Mouse (Mus musculus): Measurements from ENCODE around the gene Ddx5.
"Not testable (repeated sequence)": the region's sequence is repeated elsewhere in the genome, so short reads cannot be mapped to it uniquely, and the experiment has no call there.

The Ddx5 gene

DNA sequence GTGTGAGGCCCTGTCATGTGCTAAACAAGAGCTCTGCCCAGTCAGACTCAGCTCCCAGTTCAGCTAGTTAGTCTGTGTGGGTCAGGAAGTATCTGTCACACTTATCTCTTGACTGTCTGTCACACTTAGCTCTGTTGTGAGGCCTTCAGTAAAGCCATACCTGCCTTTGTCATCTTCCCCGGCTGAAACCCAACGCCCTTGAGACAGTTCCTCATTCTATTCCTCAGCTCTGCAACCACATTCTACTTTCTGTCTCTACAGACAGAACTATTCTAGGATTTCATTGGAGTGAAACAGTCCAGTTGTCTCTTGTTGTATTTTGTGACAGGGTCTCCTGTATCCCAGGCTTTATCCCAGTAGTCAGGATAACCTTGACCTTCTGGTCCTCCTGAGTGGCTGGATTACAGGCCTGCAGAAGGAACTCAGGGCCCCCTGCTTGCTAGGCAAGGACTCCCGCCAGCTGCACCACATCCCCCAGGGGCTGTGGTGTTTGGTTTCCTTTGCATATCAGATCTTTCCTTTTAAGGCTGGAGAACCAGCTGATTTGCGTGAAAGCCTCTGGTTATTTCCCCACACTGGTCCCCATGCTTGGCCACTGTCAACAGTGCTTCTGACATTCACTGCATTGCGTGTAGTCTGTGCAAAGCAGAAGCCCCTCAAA, 26.7 kb downstream of the Ddx5 start:
- DNase-seq (ENCODE audit: low read depth, low spot score): no peak

DNA sequence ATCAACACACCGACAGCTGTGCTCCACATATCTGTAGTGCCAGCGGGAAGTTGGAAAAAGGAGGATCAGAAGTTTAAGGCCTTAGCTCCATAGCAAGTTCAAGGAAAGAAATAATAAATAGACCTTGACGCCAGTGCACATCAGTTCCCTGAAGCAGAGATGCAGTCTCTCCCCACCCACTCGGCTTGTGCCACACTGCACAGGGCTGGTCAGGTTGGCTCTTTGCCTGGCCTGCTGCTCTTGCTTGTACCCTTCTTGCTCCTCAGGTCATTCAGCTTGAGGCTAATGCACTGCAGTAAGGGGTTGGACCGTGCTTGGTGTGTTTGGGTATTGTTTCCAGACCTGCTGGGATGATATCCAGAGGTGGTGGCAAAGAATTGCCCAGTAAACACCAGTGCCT, 28.5 kb downstream of the Ddx5 start:
- no peak for DNase-seq (ENCODE audit: low read depth, low spot score)

- no peak for DNase-seq (ENCODE audit: low read depth, low spot score)
These were observed 30.0 kb downstream of the Ddx5 start for GRCm38 (mm10) chr11:106759028-106759427.

GRCm38 (mm10) chr11:106755583-106755982, 33.4 kb downstream of the Ddx5 start:
- DNase-seq (ENCODE audit: low read depth, low spot score): no peak

GRCm38 (mm10) chr11:106753314-106753713, 35.7 kb downstream of the Ddx5 start:
- DNase-seq (ENCODE audit: low read depth, low spot score): no peak

- DNase-seq (ENCODE audit: low read depth, low spot score): no peak
These were observed 36.9 kb downstream of the Ddx5 start for GRCm38 (mm10) chr11:106752103-106752502.

GRCm38 (mm10) chr11:106751039-106752018, 37.7 kb downstream of the Ddx5 start, which contains the start of gene Milr1:
Milr1 (plus strand) TSS chr11:106751226.
- DNase-seq (ENCODE audit: low read depth, low spot score): no peak

DNA sequence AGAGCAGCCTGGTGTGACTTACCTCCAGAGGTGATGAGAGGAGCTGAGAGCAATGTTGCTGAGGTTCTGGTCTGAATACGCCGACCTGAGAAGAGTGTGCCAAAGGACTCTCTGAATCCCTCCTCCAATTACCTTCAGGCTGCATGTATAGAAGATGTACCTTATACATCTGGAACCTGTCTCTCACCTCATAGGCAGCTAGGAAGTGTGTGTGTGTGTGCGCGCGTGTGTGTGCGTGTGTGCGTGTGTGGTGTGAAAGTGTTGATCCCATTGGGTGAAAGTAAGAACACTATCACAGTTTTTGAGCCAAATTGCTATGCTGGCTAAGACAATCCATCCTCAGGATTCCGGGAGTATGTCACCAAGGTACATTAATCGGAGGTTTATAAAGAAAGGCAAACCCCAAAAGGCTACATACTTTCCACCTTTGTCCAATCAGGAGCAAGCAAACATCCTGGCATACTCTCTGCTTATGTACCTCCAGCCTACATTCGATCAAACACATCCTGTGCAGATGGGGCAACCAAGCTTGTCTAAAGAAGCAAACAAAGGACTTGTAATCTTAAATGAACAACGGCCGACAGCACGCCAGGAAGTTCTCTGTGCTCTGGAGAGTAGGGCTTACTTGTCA, 38.7 kb downstream of the Ddx5 start, which contains the start of gene Pecam1:
Gene Pecam1 (minus strand): TSS at position 508 of the 631 bp plus-strand sequence.
- DNase-seq (ENCODE audit: low read depth, low spot score): no peak

DNA sequence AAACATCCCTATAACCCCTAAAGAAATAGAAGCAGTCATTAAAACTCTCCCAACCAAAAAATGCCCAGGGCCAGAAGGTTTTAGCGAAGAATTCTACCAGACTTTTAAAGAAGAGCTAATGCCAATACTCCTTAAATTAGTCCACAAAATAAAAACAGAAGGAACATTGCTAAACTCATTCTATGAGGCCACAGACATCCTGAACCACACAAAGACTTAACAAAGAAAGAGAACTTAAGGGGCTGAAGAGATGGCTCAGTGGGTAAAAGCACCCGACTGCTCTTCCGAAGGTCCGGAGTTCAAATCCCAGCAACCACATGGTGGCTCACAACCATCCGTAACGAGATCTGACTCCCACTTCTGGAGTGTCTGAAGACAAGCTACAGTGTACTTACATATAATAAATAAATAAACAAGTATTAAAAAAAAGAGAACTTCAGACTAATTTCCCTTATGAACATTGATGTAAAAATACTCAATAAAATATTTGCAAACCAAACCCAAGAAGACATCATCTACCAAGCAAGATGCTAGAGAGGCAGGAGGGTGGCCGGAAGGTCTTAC, 39.3 kb downstream of the Ddx5 start:
- DNase-seq (ENCODE audit: low read depth, low spot score): not testable (repeated sequence)

DNA sequence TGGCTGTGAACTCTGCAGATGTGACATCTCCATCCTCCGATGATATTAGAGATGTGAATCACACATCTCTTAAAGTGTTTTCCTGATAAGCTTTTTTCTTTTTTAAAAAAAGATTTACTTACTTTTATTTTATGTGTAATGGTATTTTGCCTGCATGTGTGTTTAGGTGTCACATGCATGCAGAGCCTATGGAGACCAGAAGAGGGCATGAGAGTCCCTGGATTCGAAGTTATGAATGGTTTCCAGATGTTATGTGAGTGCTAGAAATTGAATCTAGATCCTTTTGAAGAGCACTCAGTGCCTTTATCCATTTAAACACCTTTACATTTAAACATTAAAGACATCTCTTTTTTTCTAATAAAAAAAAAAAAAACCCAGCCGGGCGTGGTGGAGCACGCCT, 44.0 kb downstream of the Ddx5 start:
- no peak for DNase-seq (ENCODE audit: low read depth, low spot score)

DNA sequence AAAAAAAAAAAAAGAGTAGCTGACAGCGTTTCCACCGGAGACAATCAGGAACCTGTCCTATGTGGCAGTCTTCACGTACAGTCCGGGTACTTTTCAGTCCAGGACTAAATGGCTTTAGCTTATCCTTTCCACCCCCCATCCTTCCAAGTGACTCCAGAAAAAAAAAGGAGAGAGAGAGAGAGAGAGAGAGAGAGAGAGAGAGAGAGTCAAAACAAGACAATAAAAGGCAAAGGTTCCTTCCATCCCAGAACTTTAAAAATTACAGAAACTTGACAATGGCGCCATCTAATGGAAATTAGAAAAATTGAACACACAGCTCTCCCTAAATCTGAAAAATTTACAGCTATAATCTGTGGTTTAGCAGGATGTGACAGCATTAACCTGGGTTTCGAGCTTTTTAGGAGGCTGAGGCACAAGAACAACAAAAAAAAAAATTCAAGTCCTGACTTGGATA, 46.6 kb downstream of the Ddx5 start:
- DNase-seq (ENCODE audit: low read depth, low spot score): peak; percentile 30

- DNase-seq (ENCODE audit: low read depth, low spot score): no peak
These were observed 47.2 kb downstream of the Ddx5 start for GRCm38 (mm10) chr11:106741826-106742225.

- no peak for DNase-seq (ENCODE audit: low read depth, low spot score)
These were observed 47.8 kb downstream of the Ddx5 start for GRCm38 (mm10) chr11:106741232-106741631.

DNA sequence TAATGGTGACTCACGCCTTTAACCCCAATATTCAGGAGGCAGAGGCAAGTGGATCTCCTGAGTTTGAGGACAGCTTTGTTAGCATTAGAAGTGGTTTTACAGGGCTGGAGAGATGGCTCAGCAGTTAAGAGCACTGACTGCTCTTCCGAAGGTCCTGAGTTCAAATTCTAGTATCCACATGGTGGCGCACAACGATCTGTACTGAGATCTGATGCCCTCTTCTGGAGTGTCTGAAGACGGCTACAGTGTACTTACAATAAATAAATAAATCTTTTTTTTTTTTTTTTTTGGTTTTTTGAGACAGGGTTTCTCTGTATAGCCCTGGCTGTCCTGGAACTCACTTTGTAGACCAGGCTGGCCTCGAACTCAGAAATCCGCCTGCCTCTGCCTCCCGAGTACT, 48.3 kb downstream of the Ddx5 start:
- DNase-seq (ENCODE audit: low read depth, low spot score): not testable (repeated sequence)

GRCm38 (mm10) chr11:106739116-106739515, 49.9 kb downstream of the Ddx5 start:
- no peak for DNase-seq (ENCODE audit: low read depth, low spot score)

DNA sequence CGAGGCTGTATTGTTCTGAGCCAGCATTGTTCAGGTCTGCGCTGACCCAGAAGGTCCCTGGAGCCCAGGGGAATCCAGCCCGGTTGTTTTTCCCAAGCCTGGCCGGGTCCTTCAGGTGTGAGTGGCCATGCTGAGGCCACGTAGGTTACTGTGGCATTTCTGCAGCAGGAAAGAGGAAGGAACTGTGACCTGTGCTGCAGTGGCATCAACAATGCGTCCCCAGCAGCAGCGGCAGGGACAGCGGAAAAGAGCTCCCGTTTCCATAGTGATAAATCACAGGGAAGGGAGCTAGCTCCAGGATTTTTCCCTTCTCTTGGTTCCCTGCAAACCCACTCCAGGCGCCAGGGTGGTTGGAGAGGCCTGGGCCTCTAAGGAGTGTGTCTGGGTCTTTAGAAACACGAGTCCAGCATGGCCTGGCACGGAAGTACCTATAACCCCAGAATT, 51.8 kb downstream of the Ddx5 start:
- no peak for DNase-seq (ENCODE audit: low read depth, low spot score)

DNA sequence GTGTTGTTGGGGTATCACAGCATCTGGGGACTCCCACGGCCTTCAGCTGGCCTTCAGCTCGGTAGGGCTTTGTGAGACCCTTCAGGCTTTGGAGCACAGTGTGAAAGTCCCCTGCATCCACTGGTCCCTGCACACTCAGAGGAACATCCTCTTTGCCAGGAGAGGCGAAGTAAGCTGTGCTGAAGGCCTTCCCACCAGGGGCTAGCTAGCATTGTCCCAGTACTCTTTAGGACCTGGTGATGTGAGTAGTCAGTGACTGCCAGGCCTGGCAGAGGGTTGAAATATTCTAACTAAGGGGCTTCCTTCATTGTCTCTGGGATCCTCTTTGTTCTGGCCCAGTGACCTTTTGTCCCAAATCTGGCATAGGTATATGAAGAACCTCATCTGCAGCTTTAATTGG, 52.4 kb downstream of the Ddx5 start:
- DNase-seq (ENCODE audit: low read depth, low spot score): no peak

- no peak for DNase-seq (ENCODE audit: low read depth, low spot score)
These were observed 58.3 kb downstream of the Ddx5 start for GRCm38 (mm10) chr11:106730714-106731113.
